Mouse (Mus musculus): ENCODE results near the gene Polr2g.

DNA sequence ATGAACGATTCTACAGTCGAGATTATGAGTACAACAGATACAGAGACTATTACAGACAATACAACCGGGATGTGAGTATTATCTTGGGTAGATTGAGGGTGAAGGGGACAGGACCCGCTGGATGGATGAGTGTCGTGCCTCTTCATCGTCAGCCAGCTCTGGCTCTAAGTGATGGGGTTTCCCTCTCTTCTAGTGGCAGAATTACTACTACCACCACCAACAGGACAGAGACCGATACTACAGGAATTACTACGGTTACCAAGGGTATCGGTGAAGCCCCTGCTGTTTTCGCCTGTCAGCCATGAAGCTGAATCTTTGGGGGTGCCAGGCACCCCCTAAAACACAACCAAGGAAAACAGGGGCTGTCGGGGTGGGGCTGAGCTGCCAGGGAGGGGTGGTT lies 32.9 kb upstream of the Polr2g start:
- TF ChIP-seq CTCF (IDR thresholded peaks at IDR 0.05; ENCODE audit: control insufficient read depth, insufficient read depth, insufficient replicate concordance, low read depth, low read length) (no peak), POLR2A (IDR thresholded peaks at IDR 0.05; ENCODE audit: control insufficient read depth, low read depth, low read length) (no peak)

Data from testis, adult 2 months (tissue).